Mouse (Mus musculus): ENCODE results near the gene Tnfrsf14.

GRCm38 (mm10) chr4:154887593-154888250, 40.6 kb downstream of the Tnfrsf14 start:
- TF ChIP-seq CTCF (IDR thresholded peaks at IDR 0.05; ENCODE audit: low read depth, low read length): no peak
- no peak for TF ChIP-seq GATA1 (IDR thresholded peaks at IDR 0.05; ENCODE audit: borderline replicate concordance, low read length)
- no peak for TF ChIP-seq POLR2AphosphoS5 (IDR thresholded peaks at IDR 0.05; ENCODE audit: insufficient replicate concordance, low read depth, low read length)
- no peak for TF ChIP-seq TAL1 (conservative IDR thresholded peaks at IDR 0.05; ENCODE audit: low read depth, low read length)
- TF ChIP-seq GATA2 (IDR thresholded peaks at IDR 0.05; ENCODE audit: borderline replicate concordance, low read depth, low read length): no peak
